Mouse (Mus musculus) ES-Bruce4 (cell line): ENCODE data around the gene Sptb. TPM values are rescaled to one million over a fixed set of nuclear protein-coding genes. Genes with fewer than 3 reads are reported as not detected.

Experiments
- H3K27ac ChIP-seq: 2 replicates; pipeline ENCODE4 v1.5.1; 2012; ENCODE audit warnings: low read length, inconsistent platforms; ENCODE audit not compliant: insufficient read depth
- H3K27me3 ChIP-seq: 2 replicates; pipeline ENCODE4 v1.6.1; 2012; ENCODE audit warnings: mild to moderate bottlenecking, low read length, inconsistent platforms; ENCODE audit not compliant: control insufficient read depth, poor library complexity, insufficient read depth, severe bottlenecking
- H3K36me3 ChIP-seq: 2 replicates; pipeline ENCODE4 v1.6.1; 2012; ENCODE audit warnings: inconsistent platforms, mild to moderate bottlenecking, low read length, moderate library complexity; ENCODE audit not compliant: control insufficient read depth, poor library complexity, insufficient read depth, severe bottlenecking
- H3K4me1 ChIP-seq: one replicate; pipeline ENCODE4 v1.8.1; 2011; ENCODE audit warnings: low read length; ENCODE audit not compliant: control insufficient read depth, insufficient read depth
- H3K4me3 ChIP-seq: 2 replicates; pipeline ENCODE4 v1.5.1; 2011; ENCODE audit warnings: low read depth, mild to moderate bottlenecking, low read length
- H3K9ac ChIP-seq: 2 replicates; pipeline ENCODE4 v1.6.1; 2012; ENCODE audit warnings: low read depth, mild to moderate bottlenecking, inconsistent platforms; ENCODE audit not compliant: poor library complexity, severe bottlenecking
- H3K9me3 ChIP-seq: replicated peaks from 2 replicates; pipeline ENCODE4 v1.6.1; 2012; ENCODE audit warnings: mild to moderate bottlenecking, low read length, inconsistent platforms; ENCODE audit not compliant: control insufficient read depth, poor library complexity, insufficient read depth, severe bottlenecking
- CTCF ChIP-seq: IDR thresholded peaks from one replicate; pipeline ENCODE4 v1.8.1; 2011; ENCODE audit warnings: low read depth, low read length
- EP300 ChIP-seq: IDR thresholded peaks from 2 replicates; pipeline ENCODE4 v1.6.1; 2011; ENCODE audit warnings: low read depth, low read length; ENCODE audit not compliant: insufficient read depth
- POLR2A ChIP-seq: IDR thresholded peaks from one replicate; pipeline ENCODE4 v1.8.1; 2011; ENCODE audit warnings: low read length; ENCODE audit not compliant: insufficient read depth
- polyA plus RNA-seq: library from polyadenylated mRNA; stranded (reverse); fragments of >200 nt; gene quantifications from 2 replicates; pipeline ENCODE4 v1.2.4, GENCODE M21; 2011; ENCODE audit warnings: low read depth; ENCODE audit not compliant: missing spikeins, insufficient read depth, insufficient read length

Gene Sptb
- polyA plus RNA-seq, 1 experiment = 4.6 TPM

- Histone ChIP-seq H3K27me3 (no peaks in the 10 kb centered on the region), H3K27ac (no peak overlapping the region), H3K9ac (no peak overlapping the region), H3K9me3 (no peaks in the 10 kb centered on the region), H3K36me3 (no peaks in the 10 kb centered on the region), H3K4me1 (no peaks in the 10 kb centered on the region), H3K4me3 (no peak overlapping the region)
- no peak for TF ChIP-seq EP300
- TF ChIP-seq POLR2A = no peak
These were observed 33.9 kb downstream of the Sptb start for GRCm38 (mm10) chr12:76676477-76676876.

DNA sequence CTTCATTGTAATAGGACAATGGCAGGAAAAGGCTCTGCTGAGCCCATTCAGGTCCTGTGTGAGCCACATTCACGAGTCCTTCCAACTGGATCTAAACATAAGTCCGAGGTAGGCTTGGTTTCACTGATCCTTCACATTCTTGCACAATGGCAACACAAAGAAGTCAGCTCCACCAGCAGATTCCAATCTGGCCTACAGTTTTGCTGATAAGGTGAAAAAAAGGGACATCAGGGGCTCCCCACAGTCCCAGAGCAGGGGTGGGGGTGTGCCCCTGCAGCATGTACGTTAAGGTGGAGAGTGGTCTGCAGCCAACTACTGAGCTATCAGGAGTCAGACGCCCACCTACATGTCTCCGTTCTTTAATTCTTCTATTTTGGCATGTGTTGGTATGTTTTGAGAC is 35.0 kb downstream of the Sptb start:
- no peaks in the 10 kb centered on the region for H3K4me1 ChIP-seq
- no peaks in the 10 kb centered on the region for H3K27me3 ChIP-seq
- H3K36me3 ChIP-seq = no peaks in the 10 kb centered on the region
- no peak overlapping the region for H3K4me3 ChIP-seq
- no peak overlapping the region for H3K9ac ChIP-seq
- H3K9me3 ChIP-seq = no peaks in the 10 kb centered on the region
- H3K27ac ChIP-seq = no peak overlapping the region
- no peak for TF ChIP-seq POLR2A
- TF ChIP-seq CTCF = no peak
- TF ChIP-seq EP300 = no peak

GRCm38 (mm10) chr12:76673794-76674222 is 36.5 kb downstream of the Sptb start:
- H3K9me3 ChIP-seq = no peaks in the 10 kb centered on the region
- H3K36me3 ChIP-seq = no peaks in the 10 kb centered on the region
- H3K4me1 ChIP-seq = no peaks in the 10 kb centered on the region
- H3K9ac ChIP-seq = no peak overlapping the region
- H3K27me3 ChIP-seq = no peaks in the 10 kb centered on the region
- no peak overlapping the region for H3K4me3 ChIP-seq
- no peak for TF ChIP-seq POLR2A
- TF ChIP-seq EP300 = no peak
- no peak for TF ChIP-seq CTCF
- H3K27ac ChIP-seq = no peak overlapping the region

- no peak for TF ChIP-seq EP300
- TF ChIP-seq POLR2A = no peak
- no peak for TF ChIP-seq CTCF
- no peak overlapping the region for H3K9ac ChIP-seq
- no peaks in the 10 kb centered on the region for H3K27me3 ChIP-seq
- no peak overlapping the region for H3K27ac ChIP-seq
- H3K4me1 ChIP-seq = no peaks in the 10 kb centered on the region
- H3K4me3 ChIP-seq = no peak overlapping the region
- H3K9me3 ChIP-seq = no peaks in the 10 kb centered on the region
- no peaks in the 10 kb centered on the region for H3K36me3 ChIP-seq
These were observed 38.3 kb downstream of the Sptb start for GRCm38 (mm10) chr12:76672008-76672407.

DNA sequence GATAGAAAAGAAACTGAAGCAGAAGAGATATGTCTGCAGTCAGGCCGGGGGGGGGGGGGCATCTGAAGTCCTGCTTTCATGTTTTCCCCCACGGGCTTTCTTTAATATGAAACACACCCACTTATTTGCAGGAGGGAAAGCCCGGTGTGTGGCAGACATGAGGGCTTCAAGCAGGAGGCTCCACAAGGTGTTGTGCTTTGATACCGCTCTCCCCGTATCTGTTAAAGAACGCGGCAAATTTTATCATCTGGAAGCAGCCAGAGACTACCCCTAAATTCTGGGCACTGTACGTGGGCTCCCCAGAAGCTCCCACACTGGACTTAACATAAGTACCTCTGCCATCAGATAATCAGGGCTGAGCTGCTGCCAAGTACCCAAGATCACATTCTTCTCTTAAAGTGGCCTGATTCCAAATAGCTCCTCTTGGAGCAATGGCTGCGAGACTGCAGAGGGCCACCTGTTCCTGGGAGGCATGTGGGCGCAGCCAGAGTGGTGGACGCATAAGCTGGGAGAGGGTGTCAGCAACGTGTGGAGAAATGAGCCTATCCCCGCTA is 39.7 kb downstream of the Sptb start:
- Histone ChIP-seq H3K36me3 (no peaks in the 10 kb centered on the region), H3K4me3 (no peak overlapping the region), H3K9me3 (no peaks in the 10 kb centered on the region), H3K27me3 (no peaks in the 10 kb centered on the region), H3K27ac (no peak overlapping the region), H3K9ac (no peak overlapping the region), H3K4me1 (no peaks in the 10 kb centered on the region)
- no peak for TF ChIP-seq POLR2A
- no peak for TF ChIP-seq CTCF
- no peak for TF ChIP-seq EP300

- Histone ChIP-seq H3K4me1 (no peaks in the 10 kb centered on the region), H3K27ac (no peak overlapping the region)
These were observed 40.3 kb downstream of the Sptb start for GRCm38 (mm10) chr12:76669956-76670530.

More at GRCm38 (mm10) chr12:76669956-76670530, 40.3 kb downstream of the Sptb start:
- Histone ChIP-seq H3K36me3 (no peaks in the 10 kb centered on the region), H3K9me3 (no peaks in the 10 kb centered on the region), H3K27me3 (no peaks in the 10 kb centered on the region), H3K9ac (no peak overlapping the region), H3K4me3 (no peak overlapping the region)
- TF ChIP-seq EP300 = no peak
- TF ChIP-seq CTCF = no peak
- no peak for TF ChIP-seq POLR2A
